Mouse (Mus musculus) E14TG2a.4 (cell line): ENCODE data around the gene Ccr4.
"Not testable (repeated sequence)": the region's sequence is repeated elsewhere in the genome, so short reads cannot be mapped to it uniquely, and the experiment has no call there.

ENCODE experiments used
- H3K27me3 ChIP-seq: 2 replicates; pipeline ENCODE4 v1.6.1; 2014; ENCODE audit warnings: low read length, control low read depth; ENCODE audit not compliant: insufficient read depth
- H3K36me3 ChIP-seq: 2 replicates; pipeline ENCODE4 v1.6.1; 2014; ENCODE audit warnings: low read length, control low read depth; ENCODE audit not compliant: insufficient read depth
- H3K4me1 ChIP-seq: replicated peaks from 2 replicates; pipeline ENCODE4 v1.6.1; 2014; ENCODE audit warnings: low read depth, low read length, control low read depth
- H3K4me3 ChIP-seq: replicated peaks from 2 replicates; pipeline ENCODE4 v1.5.1; 2014; ENCODE audit warnings: mild to moderate bottlenecking, low read length
- H3K9me3 ChIP-seq: 2 replicates; pipeline ENCODE4 v1.6.1; 2014; ENCODE audit warnings: low read length, control low read depth
- CTCF ChIP-seq: conservative IDR thresholded peaks from 2 replicates; pipeline ENCODE4 v1.5.1; 2014; ENCODE audit warnings: low read length
- NANOG ChIP-seq: IDR thresholded peaks from 2 replicates; pipeline ENCODE4 v1.6.1; 2014; ENCODE audit warnings: borderline replicate concordance, low read length, mixed read lengths
- POU5F1 ChIP-seq: IDR thresholded peaks from 2 replicates; pipeline ENCODE4 v1.6.1; 2014; ENCODE audit warnings: low read length, borderline replicate concordance

Gene Ccr4

GRCm38 (mm10) chr9:114527992-114528679 is 23.4 kb upstream of the Ccr4 start:
- Histone ChIP-seq H3K4me1 (peaks cover 92% of the 10 kb centered on the region), H3K27me3 (no peaks in the 10 kb centered on the region), H3K9me3 (no peaks in the 10 kb centered on the region), H3K4me3 (peak overlapping the region; percentile 76), H3K36me3 (peaks cover 64% of the 10 kb centered on the region)
- TF ChIP-seq POU5F1, result no peak
- no peak for TF ChIP-seq NANOG
- TF ChIP-seq CTCF, result no peak

DNA sequence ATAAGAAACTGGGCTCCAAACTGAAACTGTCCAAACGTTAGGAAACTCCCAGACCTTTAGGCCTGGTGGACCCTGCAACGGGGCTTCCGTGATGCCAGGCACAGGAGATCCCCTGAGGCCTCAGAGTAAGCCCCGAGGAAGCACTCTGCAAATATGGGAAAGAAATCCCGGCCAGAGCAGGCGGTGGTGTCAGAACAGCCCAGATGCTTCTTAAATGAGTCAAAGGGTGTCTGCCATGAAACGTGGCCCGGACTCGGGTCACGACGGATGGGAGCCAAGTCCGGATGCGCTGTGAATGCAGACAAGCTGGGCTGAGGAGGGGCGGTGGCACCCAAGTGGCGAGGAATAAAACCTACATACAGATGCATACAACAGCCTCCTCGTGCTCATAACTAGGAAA is 22.4 kb upstream of the Ccr4 start:
- peaks cover 92% of the 10 kb centered on the region for H3K4me1 ChIP-seq
- no peak for TF ChIP-seq NANOG
- no peak for TF ChIP-seq CTCF
- no peak for TF ChIP-seq POU5F1
- H3K9me3 ChIP-seq, result no peaks in the 10 kb centered on the region
- no peaks in the 10 kb centered on the region for H3K27me3 ChIP-seq
- H3K36me3 ChIP-seq, result peaks cover 64% of the 10 kb centered on the region
- H3K4me3 ChIP-seq, result peak overlapping the region; percentile 76

DNA sequence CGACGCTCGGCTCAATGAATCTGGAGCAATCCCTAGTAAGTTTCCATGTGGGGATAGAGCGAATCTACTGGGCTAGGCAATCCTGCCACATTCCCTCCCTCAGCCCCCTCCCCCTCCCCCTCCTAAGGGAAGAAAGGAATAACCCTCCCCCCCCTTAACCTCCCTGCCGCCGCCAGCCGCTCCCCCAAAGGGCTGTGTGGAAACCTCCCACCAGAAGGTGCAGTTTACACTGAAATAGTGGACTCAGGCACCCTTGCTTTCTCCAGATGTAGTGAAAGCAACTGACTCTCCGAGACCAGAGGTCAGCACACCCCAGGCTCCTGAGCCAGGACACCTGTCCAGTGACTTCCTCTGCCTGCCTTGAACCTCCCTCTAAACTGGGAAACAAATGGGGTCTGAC is 21.9 kb upstream of the Ccr4 start:
- Histone ChIP-seq H3K9me3 (no peaks in the 10 kb centered on the region), H3K4me1 (peaks cover 92% of the 10 kb centered on the region), H3K4me3 (peak overlapping the region; percentile 76), H3K36me3 (peaks cover 64% of the 10 kb centered on the region), H3K27me3 (no peaks in the 10 kb centered on the region)
- TF ChIP-seq POU5F1 (no peak), CTCF (no peak), NANOG (no peak)

- H3K9me3 ChIP-seq, result no peaks in the 10 kb centered on the region
- no peak for TF ChIP-seq POU5F1
- TF ChIP-seq NANOG, result no peak
- no peak for TF ChIP-seq CTCF
- H3K36me3 ChIP-seq, result peaks cover 65% of the 10 kb centered on the region
- no peaks in the 10 kb centered on the region for H3K27me3 ChIP-seq
- peaks cover 92% of the 10 kb centered on the region for H3K4me1 ChIP-seq
- H3K4me3 ChIP-seq, result peak overlapping the region; percentile 76
Observed at GRCm38 (mm10) chr9:114525891-114526290, 21.2 kb upstream of the Ccr4 start.

DNA sequence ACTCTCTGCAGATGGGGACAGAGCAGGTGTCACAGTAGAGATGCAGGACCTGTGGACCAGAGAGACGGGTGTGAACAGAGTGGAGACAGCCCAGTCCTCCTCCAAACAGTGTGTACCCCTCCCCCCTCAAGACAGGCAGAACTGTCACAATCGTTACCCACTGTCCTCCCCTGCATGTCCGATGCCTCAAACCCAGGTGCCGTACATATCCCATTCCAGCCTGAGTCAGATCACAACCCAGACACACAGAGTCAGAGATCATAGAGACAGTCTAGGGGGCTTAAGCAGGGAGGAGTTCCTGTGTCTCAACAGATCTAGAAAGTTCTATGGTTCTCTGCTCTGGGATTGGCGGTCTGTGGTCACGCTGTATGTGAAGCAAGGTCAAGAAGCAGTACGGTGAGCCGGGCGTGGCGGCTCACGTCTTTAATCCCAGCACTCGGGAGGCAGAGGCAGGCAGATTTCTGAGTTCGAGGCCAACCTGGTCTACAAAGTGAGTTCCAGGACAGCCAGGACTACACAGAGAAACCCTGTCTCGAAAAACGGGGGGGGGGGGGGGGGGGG is 20.4 kb upstream of the Ccr4 start:
- TF ChIP-seq NANOG, result no peak
- no peak for TF ChIP-seq CTCF
- TF ChIP-seq POU5F1, result no peak
- Histone ChIP-seq H3K36me3 (peaks cover 60% of the 10 kb centered on the region), H3K4me3 (peak overlapping the region; percentile 76), H3K4me1 (peaks cover 91% of the 10 kb centered on the region), H3K9me3 (no peaks in the 10 kb centered on the region), H3K27me3 (no peaks in the 10 kb centered on the region)

DNA sequence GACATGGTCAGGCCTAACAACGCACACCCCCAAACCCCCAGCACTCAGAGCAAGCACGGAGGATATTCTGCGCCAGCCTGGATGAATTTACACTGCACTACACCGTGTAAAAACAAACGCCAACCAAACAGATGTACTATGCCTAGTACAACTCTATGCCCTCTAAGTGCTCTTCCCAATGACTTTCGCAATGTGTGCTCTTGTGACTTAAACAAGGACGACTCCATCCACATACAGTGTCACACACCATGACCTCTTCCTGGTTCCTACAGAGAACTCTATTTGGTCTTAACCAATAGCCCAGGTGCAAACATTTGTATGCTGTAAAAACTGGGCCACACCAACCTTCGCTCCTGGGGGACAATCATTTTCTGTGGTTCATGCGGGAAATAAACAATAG is 17.8 kb upstream of the Ccr4 start:
- Histone ChIP-seq H3K4me1 (peaks cover 97% of the 10 kb centered on the region), H3K9me3 (no peaks in the 10 kb centered on the region), H3K27me3 (no peaks in the 10 kb centered on the region), H3K4me3 (peak overlapping the region; percentile 20; the same call in 1 of the 2 replicates), H3K36me3 (peaks cover 74% of the 10 kb centered on the region)
- no peak for TF ChIP-seq CTCF
- no peak for TF ChIP-seq NANOG
- TF ChIP-seq POU5F1, result no peak

DNA sequence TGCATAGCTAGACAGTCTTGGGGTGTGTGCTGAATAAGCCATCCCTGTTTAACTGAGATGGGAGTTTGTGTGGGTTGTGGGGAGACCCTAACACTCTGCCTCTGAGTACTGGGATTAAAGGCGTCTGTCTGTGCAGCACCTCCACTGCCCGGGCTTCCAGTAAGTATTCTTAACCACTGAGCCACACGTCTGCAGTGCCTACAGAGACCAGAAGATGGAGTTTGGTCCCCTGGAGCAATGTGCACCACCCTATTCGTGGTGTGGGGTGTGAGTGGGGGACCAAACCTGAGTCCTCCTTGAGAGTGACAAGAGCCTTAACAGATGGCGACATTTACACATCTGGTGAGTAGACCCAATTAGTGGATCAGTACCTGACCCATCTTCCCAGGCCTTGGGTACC is 17.3 kb upstream of the Ccr4 start:
- H3K4me1 ChIP-seq, result peaks cover 97% of the 10 kb centered on the region
- 0 out of 2 replicates have a peak overlapping the region, but pooled peaks have one; percentile 20 for H3K4me3 ChIP-seq
- peaks cover 78% of the 10 kb centered on the region for H3K36me3 ChIP-seq
- H3K9me3 ChIP-seq, result no peaks in the 10 kb centered on the region
- peak; percentile 40 for TF ChIP-seq CTCF
- TF ChIP-seq POU5F1, result no peak
- no peak for TF ChIP-seq NANOG
- H3K27me3 ChIP-seq, result no peaks in the 10 kb centered on the region

DNA sequence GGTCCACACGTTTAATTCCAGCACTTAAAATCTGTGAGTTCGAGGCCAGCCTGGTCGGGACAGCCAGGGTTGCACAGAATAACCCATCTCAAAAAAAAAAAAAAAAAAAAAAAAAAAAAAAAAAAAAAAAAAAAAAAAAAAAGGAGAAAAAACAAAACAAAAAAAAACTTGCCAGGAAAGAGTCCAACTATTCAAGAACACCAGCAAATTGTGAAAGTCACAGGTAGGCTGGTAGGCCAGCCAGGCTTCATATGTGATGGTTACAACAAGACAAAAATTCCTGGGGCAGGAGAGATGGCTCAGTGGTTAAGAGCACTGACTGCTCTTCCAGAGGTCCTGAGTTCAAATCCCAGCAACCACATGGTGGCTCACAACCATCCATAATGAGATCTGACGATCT is 15.8 kb upstream of the Ccr4 start:
- not testable (repeated sequence) for H3K4me3 ChIP-seq, H3K27me3 ChIP-seq, H3K9me3 ChIP-seq
- Histone ChIP-seq H3K36me3 (peaks cover 90% of the 10 kb centered on the region), H3K4me1 (peaks cover 99% of the 10 kb centered on the region)

DNA sequence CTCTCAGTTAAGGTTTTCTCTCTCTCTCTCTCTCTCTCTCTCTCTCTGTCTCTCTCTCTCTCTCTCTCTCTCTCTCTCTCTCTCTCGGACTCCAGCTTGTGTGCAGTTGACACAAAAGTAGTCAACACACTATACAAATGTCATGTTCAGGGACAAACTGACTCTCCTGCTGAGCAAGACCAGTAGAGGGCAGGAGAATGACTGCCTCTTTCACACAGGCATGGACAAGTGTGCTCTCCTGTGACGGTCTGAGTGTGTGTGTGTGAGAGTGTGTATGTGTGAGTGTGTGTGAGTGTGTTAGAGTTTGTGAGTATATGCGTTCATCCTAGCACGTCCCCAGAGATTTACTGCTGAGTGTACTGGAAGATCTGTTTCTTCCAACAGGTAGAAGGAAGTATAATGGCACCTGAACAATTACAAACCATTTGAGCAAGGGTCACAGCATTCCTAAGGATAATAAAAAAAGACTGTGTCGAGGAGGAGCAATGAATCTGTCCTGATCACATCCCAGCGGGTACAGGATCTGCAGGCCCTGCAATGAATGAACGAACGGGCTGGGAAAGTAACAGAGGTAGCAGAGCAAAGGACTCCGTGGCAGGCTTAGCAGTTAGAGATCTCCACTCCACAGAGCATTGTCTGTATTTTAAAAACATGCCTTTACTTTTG is 14.2 kb upstream of the Ccr4 start:
- TF ChIP-seq CTCF (no peak), POU5F1 (no peak), NANOG (no peak)
- no peaks in the 10 kb centered on the region for H3K9me3 ChIP-seq
- peaks cover 99% of the 10 kb centered on the region for H3K4me1 ChIP-seq
- peaks cover 92% of the 10 kb centered on the region for H3K36me3 ChIP-seq
- H3K27me3 ChIP-seq, result no peaks in the 10 kb centered on the region
- H3K4me3 ChIP-seq, result peak overlapping the region; percentile 67
